8 mouse cellular contexts compared by ENCODE assay signal in the genomic region with DNA sequence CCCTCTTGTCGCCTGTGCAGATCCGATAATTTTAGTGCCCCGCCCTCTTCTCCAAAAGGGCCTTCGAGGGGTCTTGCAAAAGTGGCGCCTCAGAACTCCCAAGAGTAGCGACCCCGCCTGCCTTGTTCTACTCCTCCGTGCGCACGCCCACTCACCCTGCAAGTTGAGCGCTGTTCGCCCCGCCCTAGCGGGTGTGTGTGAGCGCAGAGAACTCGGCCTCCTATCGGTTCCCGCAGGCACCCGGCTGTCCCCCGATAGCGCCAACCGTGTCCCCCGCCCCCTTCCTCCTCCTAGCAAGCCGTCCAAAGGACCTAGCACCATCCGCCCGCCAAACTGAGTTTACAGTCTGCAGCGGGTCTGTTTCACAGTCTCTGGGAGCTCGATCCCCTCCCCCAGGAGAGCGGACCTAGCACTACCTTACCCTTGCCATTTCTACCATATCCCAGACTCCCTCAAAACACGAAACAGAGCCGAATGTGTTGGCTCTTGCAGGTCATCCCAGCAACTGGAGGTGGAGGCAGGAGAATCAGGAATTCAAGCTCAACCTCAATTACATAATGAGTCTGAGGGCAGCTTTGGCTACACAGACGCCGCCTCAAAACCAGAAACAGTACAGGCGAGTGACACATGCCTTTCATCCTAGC. TPM values are rescaled to one million over a fixed set of nuclear protein-coding genes. Genes with fewer than 3 reads are reported as not detected.
DNase-seq lines count a peak whose midpoint lies in the region; ATAC-seq and TF ChIP-seq lines count a peak whose summit lies in the region.

No protein-coding gene starts in this region.

- no peak overlapping the region for H3K27ac ChIP-seq in ES-Bruce4 (ENCODE audit: insufficient read depth, low read length)
- peak overlapping the region; percentile 74 for H3K27ac ChIP-seq in forebrain, embryonic 10.5 days
- H3K27ac ChIP-seq in lung, embryonic 14.5 days (ENCODE audit: low read depth), result peak overlapping the region; percentile 58
- H3K27ac ChIP-seq in olfactory bulb, adult 2 months (ENCODE audit: insufficient read depth, low read depth, low read length), result no peak overlapping the region

- peak overlapping the region; percentile 66 for H3K4me3 ChIP-seq in ES-Bruce4 (ENCODE audit: low read depth, low read length)
- H3K4me3 ChIP-seq in forebrain, embryonic 10.5 days, result peak overlapping the region; percentile 58
- H3K4me3 ChIP-seq in lung, embryonic 14.5 days (ENCODE audit: low read depth, low read length), result peak overlapping the region; percentile 45
- H3K4me3 ChIP-seq in olfactory bulb, adult 2 months (ENCODE audit: insufficient read depth, low read depth, low read length), result peak overlapping the region; percentile 42

- no peak for TF ChIP-seq EP300 in ES-Bruce4 (IDR thresholded peaks at IDR 0.05; ENCODE audit: insufficient read depth, low read depth, low read length)

- H3K27me3 ChIP-seq in ES-Bruce4 (ENCODE audit: control insufficient read depth, insufficient read depth, low read length, poor library complexity, severe bottlenecking), result no peaks in the 10 kb centered on the region
- H3K27me3 ChIP-seq in forebrain, embryonic 10.5 days (ENCODE audit: poor library complexity, severe bottlenecking), result peaks cover 58% of the 10 kb centered on the region
- peaks cover 28% of the 10 kb centered on the region for H3K27me3 ChIP-seq in lung, embryonic 14.5 days (ENCODE audit: insufficient read depth, low read length)

- no peak for TF ChIP-seq POLR2A in ES-Bruce4 (IDR thresholded peaks at IDR 0.05; ENCODE audit: insufficient read depth, low read length)
- no peak for TF ChIP-seq POLR2A in olfactory bulb, adult 2 months (IDR thresholded peaks at IDR 0.05; ENCODE audit: insufficient read depth, low read depth, low read length)

- no peaks in the 10 kb centered on the region for H3K36me3 ChIP-seq in ES-Bruce4 (ENCODE audit: control insufficient read depth, insufficient read depth, low read length, poor library complexity, severe bottlenecking)
- peaks cover 5% of the 10 kb centered on the region; the same call in 1 of the 2 replicates for H3K36me3 ChIP-seq in forebrain, embryonic 10.5 days (replicated peaks)
- H3K36me3 ChIP-seq in lung, embryonic 14.5 days (ENCODE audit: insufficient read depth), result no peaks in the 10 kb centered on the region; the same call in 1 of the 2 replicates

- H3K9ac ChIP-seq in ES-Bruce4 (ENCODE audit: low read depth, poor library complexity, severe bottlenecking), result peak overlapping the region; percentile 34
- peak overlapping the region; percentile 46 for H3K9ac ChIP-seq in lung, embryonic 14.5 days

- DNase-seq in c-Kit-positive CD71-positive TER-119-negative erythroid progenitor cells, embryonic 14.5 days (ENCODE audit: low read depth), result peak; percentile 98
- DNase-seq in forebrain, embryonic 10.5 days (ENCODE audit: extremely low spot score, low spot score), result peak; percentile 73
- peak; percentile 52 for DNase-seq in heart, postnatal 25 days (ENCODE audit: low spot score)
- DNase-seq in layer of hippocampus, adult 18-20 months (ENCODE audit: low spot score in 2 of 2), result peak; percentile 79 to 87
- DNase-seq in lung, embryonic 14.5 days, result peak; percentile 86
- peak; percentile 37 to 41 for DNase-seq in thymus, adult 18-20 months

- peak; percentile 85 for ATAC-seq in lung, embryonic 14.5 days (ENCODE audit: insufficient read depth)

- no peaks in the 10 kb centered on the region for H3K9me3 ChIP-seq in ES-Bruce4 (replicated peaks; ENCODE audit: control insufficient read depth, insufficient read depth, low read length, poor library complexity, severe bottlenecking)
- no peaks in the 10 kb centered on the region for H3K9me3 ChIP-seq in forebrain, embryonic 10.5 days
- H3K9me3 ChIP-seq in lung, embryonic 14.5 days (ENCODE audit: low read depth, low read length), result no peaks in the 10 kb centered on the region

- no peaks in the 10 kb centered on the region for H3K4me1 ChIP-seq in ES-Bruce4 (ENCODE audit: control insufficient read depth, insufficient read depth, low read length)
- H3K4me1 ChIP-seq in forebrain, embryonic 10.5 days, result peaks cover 36% of the 10 kb centered on the region
- peaks cover 5% of the 10 kb centered on the region; the same call in 1 of the 2 replicates for H3K4me1 ChIP-seq in lung, embryonic 14.5 days (ENCODE audit: insufficient read depth)
- peaks cover 24% of the 10 kb centered on the region for H3K4me1 ChIP-seq in olfactory bulb, adult 2 months (ENCODE audit: control insufficient read depth, insufficient read depth, low read length)

- peak overlapping the region; percentile 77 for H3K4me2 ChIP-seq in lung, embryonic 14.5 days

- TF ChIP-seq CTCF in ES-Bruce4 (IDR thresholded peaks at IDR 0.05; ENCODE audit: low read depth, low read length), result no peak
- peak; percentile 32; the same call in 1 of the 2 replicates for TF ChIP-seq CTCF in lung, embryonic 14.5 days (IDR thresholded peaks at IDR 0.05; ENCODE audit: low read depth)
- no peak for TF ChIP-seq CTCF in olfactory bulb, adult 2 months (IDR thresholded peaks at IDR 0.05; ENCODE audit: insufficient read depth, low read depth, low read length)

- intact Hi-C loops in heart, postnatal 25 days (cut with DNase I), result no loop called here

- 3% methylated on average over 34 of the region's 34 CpGs for WGBS in forebrain, embryonic 10.5 days
- 3% methylated on average over 34 of the region's 34 CpGs for WGBS in lung, embryonic 14.5 days
- WGBS in olfactory bulb, adult 2 months, result 6% methylated on average over 34 of the region's 34 CpGs

RNA-seq across cellular contexts. Expression of a gene that starts 0.8 kb away (rescaled TPM):
- 0.57 and 1.9 TPM in 2 replicates for polyA plus RNA-seq in ES-Bruce4 (2011; ENCODE audit: insufficient read depth, insufficient read length, low read depth, missing spikeins)
- polyA plus RNA-seq in forebrain, embryonic 10.5 days (2016; fragmentation: Nextera tagmentation; extraction: Ambion mirVana), result 10.2 and 10.8 TPM in 2 replicates
- 1 to 10 TPM in 1 of 2 experiments, under 1 TPM in 1; 0.83 to 1.6 TPM for total RNA-seq in heart, postnatal 25 days (2021)
- total RNA-seq in layer of hippocampus, adult 18-20 months (2021), result 1 to 10 TPM; 9.0 to 9.1 TPM
- 5.3 and 6.4 TPM in 2 replicates for polyA plus RNA-seq in lung, embryonic 14.5 days (2014; fragmentation: Nextera tagmentation; extraction: Ambion mirVana)
- polyA plus RNA-seq in olfactory bulb, adult 2 months (2012; ENCODE audit: insufficient read depth, insufficient read length, low replicate concordance, missing spikeins), result not detected in 2 replicates

RNA-seq across cellular contexts. Expression of a gene that starts 7.0 kb away (rescaled TPM):
- 8.5 TPM in 2 replicates for polyA plus RNA-seq in ES-Bruce4 (2011; ENCODE audit: insufficient read depth, insufficient read length, low read depth, missing spikeins)
- 7.2 and 9.6 TPM in 2 replicates for polyA plus RNA-seq in forebrain, embryonic 10.5 days (2016; fragmentation: Nextera tagmentation; extraction: Ambion mirVana)
- 1 to 10 TPM; 5.8 to 7.4 TPM for total RNA-seq in heart, postnatal 25 days (2021)
- total RNA-seq in layer of hippocampus, adult 18-20 months (2021), result 10 to 100 TPM; 13.3 to 13.7 TPM
- 10.2 and 12.2 TPM in 2 replicates for polyA plus RNA-seq in lung, embryonic 14.5 days (2014; fragmentation: Nextera tagmentation; extraction: Ambion mirVana)
- not detected in 2 replicates for polyA plus RNA-seq in olfactory bulb, adult 2 months (2012; ENCODE audit: insufficient read depth, insufficient read length, low replicate concordance, missing spikeins)

RNA-seq across cellular contexts. Expression of a gene that starts 25.7 kb away (rescaled TPM):
- polyA plus RNA-seq in ES-Bruce4 (2011; ENCODE audit: insufficient read depth, insufficient read length, low read depth, missing spikeins), result 5.4 and 5.6 TPM in 2 replicates
- polyA plus RNA-seq in forebrain, embryonic 10.5 days (2016; fragmentation: Nextera tagmentation; extraction: Ambion mirVana), result 9.0 and 11.5 TPM in 2 replicates
- 1 to 10 TPM; 1.5 to 2.0 TPM for total RNA-seq in heart, postnatal 25 days (2021)
- total RNA-seq in layer of hippocampus, adult 18-20 months (2021), result 100 to 1,000 TPM; 273 to 278 TPM
- 7.7 and 10.2 TPM in 2 replicates for polyA plus RNA-seq in lung, embryonic 14.5 days (2014; fragmentation: Nextera tagmentation; extraction: Ambion mirVana)
- not detected in 2 replicates for polyA plus RNA-seq in olfactory bulb, adult 2 months (2012; ENCODE audit: insufficient read depth, insufficient read length, low replicate concordance, missing spikeins)

RNA-seq across cellular contexts. Expression of a gene that starts 26.7 kb away (rescaled TPM):
- polyA plus RNA-seq in ES-Bruce4 (2011; ENCODE audit: insufficient read depth, insufficient read length, low read depth, missing spikeins), result 9.2 and 9.7 TPM in 2 replicates
- polyA plus RNA-seq in forebrain, embryonic 10.5 days (2016; fragmentation: Nextera tagmentation; extraction: Ambion mirVana), result 4.7 and 5.2 TPM in 2 replicates
- total RNA-seq in heart, postnatal 25 days (2021), result 1 to 10 TPM; 2.0 to 3.2 TPM
- total RNA-seq in layer of hippocampus, adult 18-20 months (2021), result 1 to 10 TPM; 2.2 to 2.6 TPM
- 3.8 and 5.5 TPM in 2 replicates for polyA plus RNA-seq in lung, embryonic 14.5 days (2014; fragmentation: Nextera tagmentation; extraction: Ambion mirVana)
- not detected in 2 replicates for polyA plus RNA-seq in olfactory bulb, adult 2 months (2012; ENCODE audit: insufficient read depth, insufficient read length, low replicate concordance, missing spikeins)

RNA-seq across cellular contexts. Expression of a gene that starts 35.2 kb away (rescaled TPM):
- polyA plus RNA-seq in ES-Bruce4 (2011; ENCODE audit: insufficient read depth, insufficient read length, low read depth, missing spikeins), result 19.9 and 21.4 TPM in 2 replicates
- polyA plus RNA-seq in forebrain, embryonic 10.5 days (2016; fragmentation: Nextera tagmentation; extraction: Ambion mirVana), result 32.0 and 33.7 TPM in 2 replicates
- total RNA-seq in heart, postnatal 25 days (2021), result 10 to 100 TPM; 39.4 to 46.2 TPM
- 10 to 100 TPM; 40.2 to 42.2 TPM for total RNA-seq in layer of hippocampus, adult 18-20 months (2021)
- 39.5 and 40.1 TPM in 2 replicates for polyA plus RNA-seq in lung, embryonic 14.5 days (2014; fragmentation: Nextera tagmentation; extraction: Ambion mirVana)
- not detected in 2 replicates for polyA plus RNA-seq in olfactory bulb, adult 2 months (2012; ENCODE audit: insufficient read depth, insufficient read length, low replicate concordance, missing spikeins)

Comparison
In these comparisons a context has a peak if more than half of its experiments do, and no peak if none do; other contexts are left out.
1. H3K27ac ChIP-seq: peak in forebrain, embryonic 10.5 days (single experiment) and lung, embryonic 14.5 days (single experiment); none in ES-Bruce4 (single experiment) and olfactory bulb, adult 2 months (single experiment).
2. DNase-seq: peak in every context shown above with its lines; median percentile 98 in c-Kit-positive CD71-positive TER-119-negative erythroid progenitor cells, embryonic 14.5 days; 86 in lung, embryonic 14.5 days; 83 in layer of hippocampus, adult 18-20 months; 73 in forebrain, embryonic 10.5 days; 52 in heart, postnatal 25 days; 39 in thymus, adult 18-20 months.
3. Peak in every context shown above with its lines, with median percentiles within 50 percentile points of each other: H3K4me3 ChIP-seq.